Mouse (Mus musculus) forebrain, embryonic 13.5 days (tissue): ENCODE data around the gene Prnd. TPM values are rescaled to one million over a fixed set of nuclear protein-coding genes. Genes with fewer than 3 reads are reported as not detected.

ENCODE experiments used
- ATAC-seq: fragments of 200-750 bp; cut with Nextera tagmentation; 2 replicates; pipeline ENCODE4 v1.8.0; 2017
- H3K27ac ChIP-seq: fragments of 300-500 bp; sonication (generic); 2 replicates; pipeline ENCODE4 v1.5.1; 2015; ENCODE audit warnings: inconsistent platforms, mild to moderate bottlenecking, moderate library complexity
- H3K27me3 ChIP-seq: fragments of 300-500 bp; sonication (generic); 2 replicates; pipeline ENCODE4 v1.6.1; 2015; ENCODE audit warnings: mild to moderate bottlenecking, inconsistent platforms
- H3K36me3 ChIP-seq: fragments of 300-500 bp; sonication (generic); 2 replicates; pipeline ENCODE4 v1.6.1; 2015; ENCODE audit warnings: mild to moderate bottlenecking, inconsistent platforms; ENCODE audit not compliant: poor library complexity, severe bottlenecking
- H3K4me1 ChIP-seq: fragments of 300-500 bp; sonication (generic); 2 replicates; pipeline ENCODE4 v1.6.1; 2015; ENCODE audit warnings: inconsistent platforms
- H3K4me2 ChIP-seq: fragments of 300-500 bp; sonication (generic); 2 replicates; pipeline ENCODE4 v1.6.1; 2015; ENCODE audit warnings: inconsistent platforms, mild to moderate bottlenecking, moderate library complexity
- H3K4me3 ChIP-seq: fragments of 300-500 bp; sonication (generic); 2 replicates; pipeline ENCODE4 v1.5.1; 2015; ENCODE audit warnings: mild to moderate bottlenecking, inconsistent platforms
- H3K9ac ChIP-seq: fragments of 300-500 bp; sonication (generic); 2 replicates; pipeline ENCODE4 v1.6.1; 2015; ENCODE audit warnings: mild to moderate bottlenecking, inconsistent platforms
- H3K9me3 ChIP-seq: fragments of 300-500 bp; sonication (generic); replicated peaks from 2 replicates; pipeline ENCODE4 v1.6.1; 2016; ENCODE audit warnings: inconsistent platforms
- WGBS: fragments of 180-500 bp; shearing (Covaris S2); methylation state at CpG from one replicate; pipeline ENCODE4 v1.1.7; 2015; 5-methylcytosine and 5-hydroxymethylcytosine counted together
- polyA plus RNA-seq: library from polyadenylated mRNA; unstranded; fragments of >200 nt; fragmentation: Nextera tagmentation; extraction: Ambion mirVana; gene quantifications from 2 replicates; pipeline ENCODE4 v1.2.1, GENCODE M21; 2015

The Prnd gene
- polyA plus RNA-seq, 1 experiment from 2014 or later: 7.7 TPM

DNA sequence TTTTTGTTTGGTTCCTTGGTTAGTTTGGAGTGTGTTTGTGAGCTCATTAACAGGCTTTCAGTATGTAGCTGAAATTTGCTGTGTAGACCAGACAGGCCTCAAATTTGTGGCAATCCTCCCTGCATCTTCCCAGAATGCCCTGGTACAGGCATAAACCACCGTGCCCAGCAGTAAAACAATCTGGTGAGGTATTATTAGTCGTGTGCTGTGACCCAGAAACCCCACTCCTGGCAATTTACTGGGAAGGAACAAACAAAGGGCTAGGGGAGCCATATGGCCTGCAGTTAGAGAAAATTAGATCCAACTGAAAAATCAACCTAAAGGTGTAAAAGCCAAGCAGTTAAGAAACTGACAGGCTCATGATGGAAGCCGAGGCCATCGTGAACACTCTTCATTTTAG, 39.3 kb upstream of the Prnd start:
- WGBS: 26% methylated on average over 4 of the region's 4 CpGs
- Histone ChIP-seq H3K4me3 (peak overlapping the region; percentile 70), H3K9ac (peak overlapping the region; percentile 89; the same call in 1 of the 2 replicates)

DNA sequence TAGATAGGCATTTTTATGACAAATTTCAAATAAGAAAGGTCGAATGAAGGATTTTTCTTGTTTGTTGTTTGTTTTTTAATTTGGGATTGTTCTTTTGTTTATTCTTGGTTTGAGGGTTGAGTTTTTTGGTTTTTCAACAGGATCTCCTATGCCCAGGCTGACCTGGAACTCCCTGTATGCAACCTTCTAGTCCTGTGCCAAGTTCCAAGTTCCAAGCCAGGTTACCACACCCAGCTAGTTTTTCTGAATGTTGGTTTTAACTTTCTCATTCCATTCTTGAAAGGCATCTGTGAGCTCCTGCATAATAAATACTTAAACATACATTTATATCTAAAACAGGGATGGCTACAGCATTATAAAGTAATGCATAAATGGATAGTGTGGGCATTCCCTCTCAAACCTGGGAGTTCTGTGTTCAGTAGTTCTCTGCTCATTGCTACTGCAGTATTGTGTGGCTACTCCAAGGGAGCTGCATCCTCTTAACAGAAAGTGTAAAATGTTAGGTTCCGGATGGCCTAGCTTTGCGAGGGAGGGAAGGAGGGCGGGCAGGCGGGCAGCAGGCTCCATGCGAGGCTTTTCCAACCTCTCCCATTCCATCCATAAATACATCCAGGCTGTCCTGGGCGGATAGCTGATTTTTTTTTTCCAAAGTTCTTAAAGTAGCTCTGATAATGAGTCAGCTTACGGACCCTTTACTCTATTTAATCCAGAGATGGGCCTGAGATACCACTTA, 38.0 kb upstream of the Prnd start:
- H3K4me1 ChIP-seq: peaks cover 34% of the 10 kb centered on the region
- WGBS: 89% methylated on average over 8 of the region's 8 CpGs
- ATAC-seq: no peak
- no peaks in the 10 kb centered on the region for H3K27me3 ChIP-seq
- no peak overlapping the region for H3K4me3 ChIP-seq
- H3K9ac ChIP-seq: no peak overlapping the region
- H3K9me3 ChIP-seq: no peaks in the 10 kb centered on the region
- no peak overlapping the region for H3K27ac ChIP-seq
- peak overlapping the region; percentile 71 for H3K4me2 ChIP-seq
- H3K36me3 ChIP-seq: peaks cover 22% of the 10 kb centered on the region

More for the DNA sequence above, 39.3 kb upstream of the Prnd start:
- peak overlapping the region; percentile 71 for H3K4me2 ChIP-seq
- ATAC-seq: no peak
- H3K9me3 ChIP-seq: no peaks in the 10 kb centered on the region
- peak overlapping the region; percentile 41; the same call in 1 of the 2 replicates for H3K27ac ChIP-seq
- H3K36me3 ChIP-seq: peaks cover 12% of the 10 kb centered on the region; the same call in 1 of the 2 replicates
- H3K27me3 ChIP-seq: no peaks in the 10 kb centered on the region
- H3K4me1 ChIP-seq: peaks cover 34% of the 10 kb centered on the region

DNA sequence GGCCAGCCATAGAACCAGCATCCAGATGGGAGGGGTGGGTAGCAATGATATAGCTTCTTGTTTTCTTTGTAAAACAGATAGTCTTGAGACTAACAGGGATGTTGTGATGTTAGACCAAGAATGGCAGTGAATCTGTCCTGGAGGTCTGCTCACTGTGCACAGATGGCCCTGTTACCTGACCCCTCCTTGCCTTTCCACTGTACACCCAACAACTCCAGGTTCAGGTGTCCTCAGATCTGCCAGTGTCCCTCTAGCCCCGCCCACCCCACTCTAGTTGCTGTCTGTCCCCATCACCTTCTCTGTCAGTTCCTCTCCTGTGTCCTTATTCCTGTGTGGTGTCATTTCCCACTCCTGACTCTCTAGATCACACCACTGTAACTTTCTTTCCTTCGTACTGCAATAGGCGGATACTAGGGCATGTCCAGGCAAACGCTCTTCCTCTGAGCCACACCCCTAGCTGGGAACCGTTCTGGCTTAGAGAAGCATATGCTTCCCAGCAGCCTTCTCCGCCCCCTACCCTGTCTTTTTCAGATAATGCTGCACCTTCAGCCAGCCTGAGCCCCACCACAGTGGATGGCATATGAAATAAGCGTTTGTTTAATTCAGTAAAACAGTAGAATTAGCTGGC, 18.3 kb upstream of the Prnd start:
- Histone ChIP-seq H3K27ac (peak overlapping the region; percentile 28), H3K4me3 (no peak overlapping the region), H3K36me3 (peaks cover 15% of the 10 kb centered on the region), H3K9ac (no peak overlapping the region), H3K27me3 (no peaks in the 10 kb centered on the region), H3K4me2 (no peak overlapping the region), H3K9me3 (no peaks in the 10 kb centered on the region), H3K4me1 (peaks cover 15% of the 10 kb centered on the region)
- ATAC-seq: peak; percentile 57; the same call in 1 of the 2 replicates
- WGBS: 76% methylated on average over 7 of the region's 7 CpGs

DNA sequence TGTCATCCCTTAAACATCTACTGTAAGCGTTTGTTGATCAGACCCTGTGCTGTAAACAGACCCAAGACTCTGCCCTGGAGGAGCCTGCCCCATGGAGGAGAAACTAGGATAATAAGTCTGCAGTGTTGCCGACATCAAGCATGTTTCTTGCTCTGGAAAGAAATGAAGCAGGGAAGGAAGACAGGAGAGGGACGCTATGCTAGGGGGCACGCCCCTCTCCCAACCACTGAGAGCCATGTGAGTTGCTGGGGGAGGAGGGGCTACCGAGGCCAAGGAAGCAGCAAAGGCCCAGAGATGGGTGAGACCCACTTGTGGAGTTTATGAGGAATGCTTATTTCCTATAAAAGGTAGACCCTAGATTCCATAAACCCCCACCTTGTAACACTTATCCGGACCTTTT, 17.6 kb upstream of the Prnd start:
- 20% methylated on average over 6 of the region's 6 CpGs for WGBS
- Histone ChIP-seq H3K36me3 (peaks cover 17% of the 10 kb centered on the region), H3K4me3 (no peak overlapping the region), H3K9me3 (no peaks in the 10 kb centered on the region), H3K4me2 (no peak overlapping the region), H3K27me3 (no peaks in the 10 kb centered on the region), H3K9ac (0 out of 2 replicates have a peak overlapping the region, but pooled peaks have one; percentile 7), H3K27ac (peak overlapping the region; percentile 28), H3K4me1 (peaks cover 15% of the 10 kb centered on the region)
- peak; percentile 30; the same call in 1 of the 2 replicates for ATAC-seq

DNA sequence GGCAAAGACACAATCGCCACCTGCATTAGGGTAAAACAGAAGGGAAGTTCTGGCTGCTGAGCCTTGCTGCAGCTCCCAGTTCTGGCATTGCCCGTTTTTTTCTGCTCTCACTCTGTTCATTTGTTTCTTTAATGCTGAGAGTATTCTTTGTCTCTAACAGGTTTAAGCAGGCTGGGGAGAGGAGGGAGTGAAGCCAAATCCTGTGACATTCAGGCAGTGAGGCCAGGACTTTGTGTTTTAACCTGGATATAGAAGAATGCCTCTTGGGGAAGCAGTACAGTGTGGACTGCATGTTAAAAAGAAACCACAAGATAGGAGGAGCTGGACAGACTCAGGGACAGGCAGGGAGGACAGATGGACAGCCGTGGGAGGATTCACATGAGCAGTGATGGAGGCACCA, 17.1 kb upstream of the Prnd start:
- Histone ChIP-seq H3K27me3 (no peaks in the 10 kb centered on the region), H3K4me3 (no peak overlapping the region), H3K9ac (no peak overlapping the region), H3K27ac (0 out of 2 replicates have a peak overlapping the region, but pooled peaks have one; percentile 2), H3K4me1 (peaks cover 15% of the 10 kb centered on the region), H3K36me3 (peaks cover 23% of the 10 kb centered on the region), H3K4me2 (no peak overlapping the region), H3K9me3 (no peaks in the 10 kb centered on the region)
- ATAC-seq: 0 out of 2 replicates have a peak, but pooled peaks have one; percentile 19
- 33% methylated on average over 3 of the region's 3 CpGs for WGBS

DNA sequence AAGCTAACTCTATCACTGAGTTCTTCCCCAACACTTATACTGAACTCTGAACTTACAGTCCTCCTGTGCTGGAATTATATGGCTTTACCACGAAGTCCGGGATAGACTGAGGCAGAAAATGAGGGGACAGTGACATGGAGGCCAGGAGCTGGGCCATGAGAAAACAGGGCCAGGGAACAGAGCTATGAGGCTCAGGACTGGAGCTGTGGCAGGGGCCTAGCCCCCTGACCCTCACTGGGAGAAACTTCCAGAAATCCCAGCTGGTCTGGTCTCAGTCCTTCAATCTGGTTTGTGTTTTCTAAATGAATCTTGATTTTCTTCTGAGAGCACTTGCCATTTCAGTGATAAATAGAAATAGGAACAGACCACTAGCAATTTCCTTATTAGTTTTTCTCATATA, 16.4 kb upstream of the Prnd start:
- Histone ChIP-seq H3K36me3 (peaks cover 23% of the 10 kb centered on the region), H3K9me3 (no peaks in the 10 kb centered on the region), H3K4me3 (no peak overlapping the region), H3K27me3 (no peaks in the 10 kb centered on the region), H3K4me1 (peaks cover 15% of the 10 kb centered on the region), H3K4me2 (no peak overlapping the region), H3K9ac (no peak overlapping the region), H3K27ac (no peak overlapping the region)
- 88% methylated on average over 2 of the region's 2 CpGs for WGBS
- ATAC-seq: no peak

DNA sequence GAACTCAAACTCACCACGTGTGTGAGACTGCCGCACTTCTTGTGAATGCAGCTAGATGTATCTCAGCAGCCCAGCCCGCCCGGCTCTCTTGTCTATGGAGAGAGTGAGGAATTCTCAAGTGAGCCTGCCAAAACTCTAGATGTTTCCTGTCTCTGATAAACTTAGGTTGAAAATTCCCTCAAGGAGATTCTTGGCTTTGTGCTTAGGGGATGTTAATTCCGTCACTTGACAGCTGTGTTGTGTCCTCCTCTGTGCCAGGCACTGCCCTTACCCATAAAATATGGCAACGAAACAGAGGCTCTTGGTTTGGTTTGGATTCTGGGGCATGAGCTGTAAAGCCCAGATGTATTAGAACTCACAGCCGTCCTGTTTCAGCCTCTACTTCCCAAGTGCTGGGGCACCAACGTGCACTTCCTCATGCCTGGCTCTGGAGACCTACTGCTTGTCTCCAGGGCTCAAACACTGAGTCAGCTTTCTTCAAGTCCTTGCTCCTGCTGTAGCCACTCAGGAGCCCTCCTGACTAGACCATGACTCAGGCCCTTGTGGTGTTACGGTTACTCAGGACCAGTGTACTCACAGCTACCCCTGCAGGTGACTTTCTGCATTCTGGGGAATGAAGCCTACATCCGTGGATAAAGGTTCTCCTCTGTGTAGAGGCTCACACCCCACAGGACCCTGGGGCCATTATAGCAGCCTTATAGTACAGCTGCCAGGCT, 15.1 kb upstream of the Prnd start:
- Histone ChIP-seq H3K4me2 (no peak overlapping the region), H3K4me1 (peaks cover 15% of the 10 kb centered on the region), H3K4me3 (no peak overlapping the region), H3K9ac (no peak overlapping the region), H3K36me3 (peaks cover 23% of the 10 kb centered on the region), H3K27me3 (no peaks in the 10 kb centered on the region), H3K9me3 (no peaks in the 10 kb centered on the region), H3K27ac (no peak overlapping the region)
- no peak for ATAC-seq
- WGBS: 83% methylated on average over 10 of the region's 10 CpGs

DNA sequence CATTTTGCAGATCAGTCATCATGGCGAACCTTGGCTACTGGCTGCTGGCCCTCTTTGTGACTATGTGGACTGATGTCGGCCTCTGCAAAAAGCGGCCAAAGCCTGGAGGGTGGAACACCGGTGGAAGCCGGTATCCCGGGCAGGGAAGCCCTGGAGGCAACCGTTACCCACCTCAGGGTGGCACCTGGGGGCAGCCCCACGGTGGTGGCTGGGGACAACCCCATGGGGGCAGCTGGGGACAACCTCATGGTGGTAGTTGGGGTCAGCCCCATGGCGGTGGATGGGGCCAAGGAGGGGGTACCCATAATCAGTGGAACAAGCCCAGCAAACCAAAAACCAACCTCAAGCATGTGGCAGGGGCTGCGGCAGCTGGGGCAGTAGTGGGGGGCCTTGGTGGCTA, 14.3 kb upstream of the Prnd start:
- 95% methylated on average over 10 of the region's 10 CpGs for WGBS
- no peaks in the 10 kb centered on the region for H3K9me3 ChIP-seq

DNA sequence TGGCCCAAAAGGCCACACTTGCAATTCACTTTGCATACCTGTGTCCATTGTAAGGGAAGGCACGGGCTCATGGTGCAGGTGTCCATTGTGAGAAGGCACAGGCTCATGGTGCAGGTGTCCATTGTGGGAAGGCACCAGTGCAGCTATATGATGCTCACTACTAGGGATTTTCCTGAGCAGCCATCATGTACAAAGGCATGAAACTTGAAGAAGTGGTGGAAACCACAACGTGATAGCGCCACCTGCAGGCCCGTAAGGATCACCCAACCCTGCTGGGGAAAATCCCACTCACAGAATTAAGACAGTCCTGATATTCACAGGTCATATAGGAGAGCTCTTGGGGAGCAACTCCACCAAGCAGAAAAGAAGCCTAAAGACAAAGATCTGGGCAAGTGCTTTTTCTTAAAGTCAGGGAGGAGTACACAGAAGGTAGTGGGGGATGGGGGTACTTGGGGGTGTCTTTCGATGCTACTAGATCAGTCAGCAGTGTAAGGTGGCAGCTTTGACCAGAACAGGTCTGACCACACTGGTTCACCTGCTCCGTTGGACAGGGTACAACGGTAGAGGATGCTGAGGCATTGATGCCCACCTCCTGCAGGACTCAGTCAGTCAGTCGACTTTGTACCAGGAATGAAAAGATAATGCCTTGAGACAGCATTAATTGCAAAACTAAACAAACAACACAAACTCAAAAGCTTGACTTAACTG, 11.1 kb upstream of the Prnd start:
- Histone ChIP-seq H3K4me1 (no peaks in the 10 kb centered on the region), H3K4me2 (no peak overlapping the region), H3K4me3 (no peak overlapping the region), H3K27me3 (no peaks in the 10 kb centered on the region), H3K9me3 (no peaks in the 10 kb centered on the region), H3K9ac (no peak overlapping the region), H3K36me3 (peaks cover 20% of the 10 kb centered on the region), H3K27ac (no peak overlapping the region)
- 41% methylated on average over 8 of the region's 8 CpGs for WGBS
- peak; percentile 68 for ATAC-seq

More for the DNA sequence above, 14.3 kb upstream of the Prnd start:
- no peak for ATAC-seq
- no peaks in the 10 kb centered on the region for H3K27me3 ChIP-seq
- H3K27ac ChIP-seq: no peak overlapping the region
- H3K4me2 ChIP-seq: no peak overlapping the region
- H3K4me1 ChIP-seq: peaks cover 15% of the 10 kb centered on the region
- no peak overlapping the region for H3K9ac ChIP-seq
- peaks cover 20% of the 10 kb centered on the region for H3K36me3 ChIP-seq
- no peak overlapping the region for H3K4me3 ChIP-seq

DNA sequence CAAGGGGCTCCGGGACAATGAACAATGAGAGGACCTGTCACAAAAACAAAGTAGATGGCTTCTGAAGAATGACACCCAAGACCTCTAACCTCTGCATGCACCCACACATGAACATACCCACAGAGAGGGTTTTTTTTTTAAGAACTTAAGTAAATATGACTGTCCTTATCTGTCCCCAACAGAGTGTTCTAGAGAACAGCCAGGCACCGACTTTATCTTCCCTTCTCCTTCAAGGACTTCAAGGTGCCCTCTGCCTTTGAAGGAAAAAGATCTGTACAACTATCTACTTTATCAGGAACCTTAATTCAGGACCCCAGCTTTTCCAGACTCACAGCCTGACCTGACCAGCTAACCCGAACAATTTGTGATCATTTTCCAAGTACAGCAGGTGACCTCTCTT, 10.2 kb upstream of the Prnd start:
- Histone ChIP-seq H3K9ac (no peak overlapping the region), H3K4me1 (no peaks in the 10 kb centered on the region), H3K27me3 (no peaks in the 10 kb centered on the region), H3K4me2 (no peak overlapping the region), H3K4me3 (no peak overlapping the region), H3K27ac (no peak overlapping the region), H3K9me3 (no peaks in the 10 kb centered on the region), H3K36me3 (peaks cover 20% of the 10 kb centered on the region)
- no peak for ATAC-seq
- WGBS: 80% methylated on average over 3 of the region's 3 CpGs

DNA sequence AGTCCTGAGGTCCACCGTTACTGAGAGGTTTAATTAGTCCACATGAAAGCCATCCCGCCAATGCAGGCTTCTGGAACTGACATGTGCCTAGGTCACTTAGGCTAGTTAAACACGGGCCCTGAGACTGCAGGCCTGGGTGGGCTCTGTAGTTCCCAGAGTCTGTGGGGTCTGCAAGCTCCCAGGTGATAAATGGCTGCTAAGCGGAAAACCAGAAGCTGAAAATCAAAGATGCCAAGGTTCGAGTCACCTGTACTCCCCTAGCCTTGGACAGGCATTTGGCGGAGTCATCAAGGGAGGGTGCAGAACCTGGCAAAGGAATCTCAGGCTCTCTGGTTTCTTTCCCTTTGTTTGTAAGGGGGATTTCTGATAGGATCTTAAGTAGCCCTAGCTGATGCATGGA, 9.2 kb upstream of the Prnd start:
- no peak overlapping the region for H3K4me2 ChIP-seq
- H3K9ac ChIP-seq: no peak overlapping the region
- no peak overlapping the region for H3K4me3 ChIP-seq
- no peaks in the 10 kb centered on the region for H3K27me3 ChIP-seq
- no peak for ATAC-seq
- no peaks in the 10 kb centered on the region for H3K9me3 ChIP-seq
- H3K27ac ChIP-seq: no peak overlapping the region
- H3K36me3 ChIP-seq: peaks cover 17% of the 10 kb centered on the region
- H3K4me1 ChIP-seq: no peaks in the 10 kb centered on the region
- WGBS: 76% methylated on average over 6 of the region's 6 CpGs
